Mouse (Mus musculus) intestine, embryonic 16.5 days (tissue): ENCODE results near the gene Gm10322. TPM values are rescaled to one million over a fixed set of nuclear protein-coding genes. Genes with fewer than 3 reads are reported as not detected.
A peak's percentile ranks its signal among the peaks of the same experiment; 100 is the strongest.

Source experiments
- ATAC-seq: fragments of 200-750 bp; cut with Nextera tagmentation; 2 replicates; pipeline ENCODE4 v1.8.0; 2017; ENCODE audit warnings: moderate TSS enrichment, moderate library complexity
- H3K27ac ChIP-seq: fragments of 300-500 bp; sonication (generic); 2 replicates; pipeline ENCODE4 v1.5.1; 2014; ENCODE audit warnings: mild to moderate bottlenecking, low read length
- H3K27me3 ChIP-seq: fragments of 300-500 bp; sonication (generic); replicated peaks from 2 replicates; pipeline ENCODE4 v1.6.1; 2014; ENCODE audit warnings: low read length, control low read depth, mixed read lengths; ENCODE audit not compliant: control insufficient read depth, insufficient read depth
- H3K36me3 ChIP-seq: fragments of 300-500 bp; sonication (generic); 2 replicates; pipeline ENCODE4 v1.6.1; 2014; ENCODE audit warnings: low read length, control low read depth; ENCODE audit not compliant: control insufficient read depth, insufficient read depth
- H3K4me1 ChIP-seq: fragments of 300-500 bp; sonication (generic); 2 replicates; pipeline ENCODE4 v1.6.1; 2014; ENCODE audit warnings: low read length, control low read depth, mixed read lengths; ENCODE audit not compliant: control insufficient read depth, insufficient read depth
- H3K4me2 ChIP-seq: fragments of 300-500 bp; sonication (generic); 2 replicates; pipeline ENCODE4 v1.6.1; 2014; ENCODE audit warnings: low read depth, low read length, control low read depth
- H3K4me3 ChIP-seq: fragments of 300-500 bp; sonication (generic); 2 replicates; pipeline ENCODE4 v1.5.1; 2014; ENCODE audit warnings: mild to moderate bottlenecking, low read length
- H3K9ac ChIP-seq: fragments of 300-500 bp; sonication (generic); 2 replicates; pipeline ENCODE4 v1.6.1; 2014; ENCODE audit warnings: low read depth, low read length
- H3K9me3 ChIP-seq: fragments of 300-500 bp; sonication (generic); 2 replicates; pipeline ENCODE4 v1.6.1; 2016; ENCODE audit warnings: low read length, control low read depth; ENCODE audit not compliant: control insufficient read depth
- WGBS: fragments of 180-500 bp; shearing (Covaris S2); extraction: QIAGEN DNeasy Blood & Tissue Kit; methylation state at CpG from one replicate; pipeline ENCODE4 v1.1.7; 2014; 5-methylcytosine and 5-hydroxymethylcytosine counted together
- polyA plus RNA-seq: library from polyadenylated mRNA; unstranded; fragments of >200 nt; fragmentation: Nextera tagmentation; extraction: Ambion mirVana; gene quantifications from 2 replicates; pipeline ENCODE4 v1.2.1, GENCODE M21; 2015

Gene Gm10322
- polyA plus RNA-seq, 1 experiment from 2014 or later = not detected

DNA sequence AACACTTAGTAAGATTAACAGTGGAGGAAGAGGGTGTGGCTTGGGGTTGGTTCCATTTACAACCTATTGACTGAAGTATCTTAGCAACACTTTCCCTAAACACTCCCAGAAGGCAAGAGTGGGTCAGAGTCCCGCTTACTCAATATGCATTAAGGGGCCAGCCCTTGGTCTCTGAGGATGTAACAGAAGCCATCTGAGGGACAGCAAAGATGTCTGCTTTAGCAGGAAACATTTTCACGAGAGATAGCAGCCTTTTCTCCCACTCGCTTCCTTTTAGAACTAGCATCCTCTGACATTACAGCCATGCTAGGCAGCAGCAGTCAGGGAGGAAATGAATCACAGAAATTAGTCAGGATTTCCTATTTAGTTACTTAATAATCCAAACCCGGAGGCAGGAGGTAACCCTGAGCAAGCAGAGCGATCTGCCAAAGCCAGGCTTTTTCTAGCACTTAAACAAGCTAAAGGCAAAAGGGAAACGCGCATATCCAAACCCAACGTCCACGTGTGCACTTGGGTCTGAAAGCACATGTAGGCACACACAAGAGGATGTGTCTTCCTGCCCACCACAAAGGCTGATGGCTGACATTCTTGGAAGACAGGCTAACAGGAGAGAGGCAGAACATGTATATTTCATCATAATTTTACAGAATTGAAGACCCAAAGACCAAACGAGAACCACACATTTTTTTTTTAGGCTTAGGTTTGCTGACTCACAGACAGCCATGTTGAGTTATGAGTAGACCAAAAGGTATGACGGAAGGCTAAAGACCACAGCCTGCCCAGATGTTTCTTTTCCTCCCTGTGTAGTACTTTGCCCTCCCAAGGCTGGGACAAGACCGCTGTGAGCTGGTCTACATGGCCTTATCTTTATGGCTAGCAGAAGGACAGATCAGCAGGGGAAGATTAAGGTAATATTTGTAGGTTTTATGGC, 37.7 kb upstream of the Gm10322 start:
- 23% methylated on average over 12 of the region's 12 CpGs for WGBS
- H3K4me3 ChIP-seq = peak overlapping the region; percentile 32
- peak overlapping the region; percentile 61 for H3K9ac ChIP-seq

DNA sequence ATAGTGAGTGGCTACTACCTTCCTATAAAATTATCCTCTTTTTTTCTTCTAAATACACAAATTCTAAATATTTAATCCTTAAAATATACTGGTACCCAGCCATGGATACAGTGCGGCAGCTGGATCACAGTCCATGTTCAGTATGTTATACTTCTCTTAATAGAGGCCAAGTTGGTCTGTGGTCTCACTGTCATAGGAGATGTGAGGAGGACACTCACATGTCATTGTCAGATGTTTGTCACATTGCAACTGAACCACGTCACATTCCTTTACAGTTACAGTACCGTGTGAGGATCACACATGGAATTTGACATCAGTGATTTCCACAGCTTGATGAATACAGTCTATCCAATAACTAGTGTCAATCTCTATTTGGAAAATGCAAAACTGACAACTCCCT, 36.2 kb upstream of the Gm10322 start:
- Histone ChIP-seq H3K4me3 (no peak overlapping the region), H3K27me3 (no peaks in the 10 kb centered on the region), H3K4me1 (peaks cover 28% of the 10 kb centered on the region), H3K9me3 (no peaks in the 10 kb centered on the region), H3K27ac (peak overlapping the region; percentile 63), H3K9ac (no peak overlapping the region), H3K36me3 (no peaks in the 10 kb centered on the region; the same call in 1 of the 2 replicates), H3K4me2 (no peak overlapping the region)
- 83% methylated on average over 3 of the region's 3 CpGs for WGBS
- ATAC-seq = no peak

More for the DNA sequence above, 37.7 kb upstream of the Gm10322 start:
- Histone ChIP-seq H3K4me2 (peak overlapping the region; percentile 58), H3K9me3 (no peaks in the 10 kb centered on the region), H3K36me3 (no peaks in the 10 kb centered on the region), H3K27me3 (no peaks in the 10 kb centered on the region), H3K4me1 (peaks cover 28% of the 10 kb centered on the region), H3K27ac (peak overlapping the region; percentile 98)
- ATAC-seq = peak; percentile 95

DNA sequence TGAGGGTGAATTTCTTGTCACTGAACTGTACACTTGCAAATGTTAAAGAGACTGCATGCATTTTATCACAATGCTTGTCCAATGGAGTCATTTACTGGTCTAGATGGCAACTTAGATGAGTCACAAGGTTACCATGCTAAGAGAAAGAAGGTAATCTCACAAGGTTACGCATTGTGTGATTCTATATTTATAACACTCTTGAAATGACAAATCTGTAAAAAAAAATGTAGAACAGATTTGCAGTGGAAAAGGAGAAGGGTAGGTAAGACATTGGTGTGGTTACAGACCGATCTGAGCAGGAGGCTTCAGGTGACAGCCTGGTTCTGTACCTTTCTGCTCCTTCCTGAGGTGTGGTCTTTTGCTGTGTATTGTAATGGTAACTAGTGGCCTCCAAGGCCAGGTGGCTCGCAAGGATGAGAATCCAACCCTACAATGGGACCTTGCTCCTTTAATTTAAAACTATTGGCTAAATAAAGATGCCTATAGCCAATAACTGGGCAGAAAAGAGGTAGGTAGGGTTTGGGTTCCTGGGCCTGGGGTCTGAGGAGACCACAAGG, 35.2 kb upstream of the Gm10322 start:
- Histone ChIP-seq H3K9me3 (no peaks in the 10 kb centered on the region), H3K9ac (no peak overlapping the region), H3K27me3 (no peaks in the 10 kb centered on the region), H3K4me2 (no peak overlapping the region), H3K36me3 (no peaks in the 10 kb centered on the region; the same call in 1 of the 2 replicates), H3K4me1 (peaks cover 28% of the 10 kb centered on the region), H3K4me3 (no peak overlapping the region), H3K27ac (no peak overlapping the region)
- 98% methylated on average over 3 of the region's 3 CpGs for WGBS
- ATAC-seq = no peak

DNA sequence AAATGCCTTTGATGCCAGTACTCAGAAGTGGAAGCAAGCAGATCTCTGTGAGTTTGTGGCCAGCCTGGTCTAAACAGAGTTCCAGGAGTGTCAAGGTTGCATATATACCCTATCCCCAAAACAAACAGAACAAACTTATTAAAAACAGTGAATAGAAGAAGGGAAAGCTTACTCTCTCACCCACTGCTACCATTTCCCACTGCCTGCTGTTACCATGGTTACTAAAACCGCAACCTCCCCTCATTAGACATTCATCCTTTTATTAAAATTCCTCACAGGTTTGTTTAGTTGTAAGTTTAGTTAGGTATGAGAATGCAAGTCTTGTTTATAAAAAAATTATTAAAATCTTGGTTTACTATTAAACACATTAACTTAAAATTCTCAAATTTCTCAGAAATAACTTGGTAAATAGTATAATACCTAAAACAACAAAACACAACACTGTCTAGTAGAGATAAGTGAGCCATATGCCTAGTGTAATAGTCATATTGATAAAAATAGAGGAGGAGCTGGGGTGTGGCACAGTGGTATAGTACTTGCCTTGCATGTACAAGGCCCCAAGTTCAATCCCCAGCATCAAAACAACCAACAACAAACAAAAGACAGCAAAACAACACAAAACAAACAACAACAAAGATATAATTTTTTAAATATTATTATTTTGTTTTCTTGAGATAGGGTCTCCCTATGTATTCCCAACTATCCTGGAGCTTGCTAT, 33.9 kb upstream of the Gm10322 start:
- no peak overlapping the region for H3K4me2 ChIP-seq
- peaks cover 17% of the 10 kb centered on the region for H3K4me1 ChIP-seq
- no peak overlapping the region for H3K4me3 ChIP-seq
- 83% methylated on average over 1 of the region's 1 CpGs for WGBS
- no peak for ATAC-seq
- H3K27ac ChIP-seq = no peak overlapping the region
- H3K36me3 ChIP-seq = no peaks in the 10 kb centered on the region; the same call in 1 of the 2 replicates
- no peaks in the 10 kb centered on the region for H3K9me3 ChIP-seq
- H3K9ac ChIP-seq = no peak overlapping the region
- no peaks in the 10 kb centered on the region for H3K27me3 ChIP-seq

DNA sequence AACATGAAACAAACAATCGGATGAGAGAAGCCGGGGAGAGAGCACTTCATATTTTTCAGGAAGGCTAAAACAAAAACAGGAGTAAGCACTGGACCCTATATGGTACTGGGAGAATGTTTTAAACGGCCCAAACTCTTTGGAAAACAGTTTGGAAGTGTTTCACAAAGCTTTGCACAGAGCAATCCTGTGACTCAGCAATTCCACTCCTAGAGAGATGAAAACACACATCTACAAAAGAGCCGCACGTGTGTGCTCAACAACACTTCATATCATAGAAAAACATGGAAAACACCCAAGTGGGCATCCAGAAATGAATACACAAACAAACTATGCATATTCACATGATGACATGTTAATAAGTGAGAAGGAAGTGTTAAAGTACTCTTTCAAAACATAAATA, 30.2 kb upstream of the Gm10322 start:
- Histone ChIP-seq H3K27me3 (no peaks in the 10 kb centered on the region), H3K4me2 (no peak overlapping the region), H3K27ac (no peak overlapping the region), H3K9me3 (no peaks in the 10 kb centered on the region), H3K4me3 (no peak overlapping the region), H3K9ac (no peak overlapping the region), H3K4me1 (no peaks in the 10 kb centered on the region; the same call in 1 of the 2 replicates), H3K36me3 (no peaks in the 10 kb centered on the region; the same call in 1 of the 2 replicates)
- ATAC-seq = no peak
- 87% methylated on average over 5 of the region's 5 CpGs for WGBS

DNA sequence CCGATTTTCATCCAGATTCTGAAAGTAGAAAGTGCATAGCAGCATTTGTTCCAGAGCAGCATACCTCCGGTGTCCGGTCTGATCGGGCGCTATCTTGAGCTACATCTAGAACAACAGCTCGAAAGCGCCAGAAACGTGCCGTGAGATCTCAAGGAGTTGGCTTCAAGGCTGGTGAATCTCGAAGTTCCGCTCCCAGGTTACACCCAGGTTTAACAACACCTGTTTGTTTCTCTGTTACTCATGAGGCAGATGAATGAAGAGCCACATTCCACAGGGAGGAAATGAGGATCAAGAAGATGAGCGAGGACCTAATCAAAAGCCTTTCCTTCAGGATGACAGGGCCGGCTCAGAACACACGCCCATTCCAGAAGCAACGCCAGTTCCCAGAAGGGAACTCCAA, 29.0 kb upstream of the Gm10322 start:
- no peak overlapping the region for H3K4me3 ChIP-seq
- ATAC-seq = no peak
- H3K9me3 ChIP-seq = no peaks in the 10 kb centered on the region
- H3K36me3 ChIP-seq = no peaks in the 10 kb centered on the region; the same call in 1 of the 2 replicates
- no peak overlapping the region for H3K4me2 ChIP-seq
- no peaks in the 10 kb centered on the region for H3K27me3 ChIP-seq
- H3K4me1 ChIP-seq = no peaks in the 10 kb centered on the region; the same call in 1 of the 2 replicates
- H3K27ac ChIP-seq = no peak overlapping the region
- 79% methylated on average over 15 of the region's 15 CpGs for WGBS
- H3K9ac ChIP-seq = no peak overlapping the region

DNA sequence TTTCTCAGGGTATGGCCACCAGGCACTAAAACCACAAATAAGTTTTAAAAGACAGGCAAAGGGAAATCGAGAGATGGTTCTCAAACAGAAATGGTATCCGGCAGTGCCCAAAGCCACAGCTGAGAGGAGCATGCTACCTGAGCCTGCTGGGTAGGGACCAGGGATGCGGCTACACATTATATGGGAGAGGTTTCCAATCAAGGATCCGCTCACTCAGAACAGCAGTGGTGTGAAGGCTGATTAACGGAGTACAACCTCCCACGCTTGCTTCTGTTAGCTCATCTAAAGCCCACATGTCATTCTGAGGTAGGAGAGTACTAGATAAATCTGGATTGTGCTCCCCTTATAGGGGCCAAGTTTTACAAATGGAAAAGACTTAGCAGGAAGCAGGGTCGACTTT, 27.7 kb upstream of the Gm10322 start:
- Histone ChIP-seq H3K4me2 (no peak overlapping the region), H3K4me3 (no peak overlapping the region), H3K9me3 (no peaks in the 10 kb centered on the region), H3K4me1 (no peaks in the 10 kb centered on the region; the same call in 1 of the 2 replicates), H3K27ac (no peak overlapping the region), H3K27me3 (no peaks in the 10 kb centered on the region), H3K36me3 (no peaks in the 10 kb centered on the region; the same call in 1 of the 2 replicates), H3K9ac (no peak overlapping the region)
- ATAC-seq = no peak
- WGBS = 88% methylated on average over 7 of the region's 7 CpGs

DNA sequence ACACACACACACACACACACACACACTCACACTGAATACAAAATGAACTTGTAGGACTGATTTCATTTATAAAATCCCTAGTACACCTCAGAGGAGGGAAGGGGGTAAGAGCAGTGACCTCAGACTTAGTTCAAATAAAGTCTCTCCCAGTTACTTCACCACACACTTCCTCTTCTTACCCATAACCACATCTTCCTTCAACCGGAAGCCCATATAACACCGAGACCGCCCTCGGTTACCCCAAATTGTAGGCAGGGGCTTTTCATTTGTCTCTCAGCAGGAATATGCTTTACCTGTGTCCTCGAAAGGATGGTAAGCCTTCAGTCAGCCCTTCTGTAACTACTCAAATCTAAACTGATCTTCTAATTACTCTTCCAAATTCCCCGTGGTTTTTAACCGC, 26.4 kb upstream of the Gm10322 start:
- Histone ChIP-seq H3K36me3 (no peaks in the 10 kb centered on the region), H3K27me3 (no peaks in the 10 kb centered on the region), H3K4me2 (no peak overlapping the region), H3K9me3 (no peaks in the 10 kb centered on the region), H3K4me1 (no peaks in the 10 kb centered on the region; the same call in 1 of the 2 replicates), H3K4me3 (no peak overlapping the region), H3K9ac (no peak overlapping the region), H3K27ac (no peak overlapping the region)
- 86% methylated on average over 7 of the region's 7 CpGs for WGBS
- no peak for ATAC-seq

DNA sequence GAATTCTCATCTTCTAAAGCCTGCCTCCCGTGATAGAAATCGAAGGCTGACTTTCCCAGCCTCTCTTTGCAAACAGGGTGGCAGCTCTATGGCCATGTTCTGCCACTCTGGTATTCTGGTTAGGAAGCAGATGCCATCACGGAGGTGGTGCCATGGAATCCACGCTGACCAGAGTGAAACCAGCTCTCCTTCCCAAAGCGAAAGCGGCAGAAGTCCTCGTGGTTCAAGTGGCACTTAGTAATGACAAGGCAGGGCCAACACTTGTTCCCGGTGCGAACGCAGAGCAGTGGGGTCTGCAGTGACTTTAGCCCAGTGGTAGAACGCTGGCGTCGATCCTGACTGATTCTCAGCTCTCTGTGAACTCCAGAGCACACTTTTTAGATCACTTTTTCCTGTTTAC, 26.0 kb upstream of the Gm10322 start:
- Histone ChIP-seq H3K9me3 (no peaks in the 10 kb centered on the region), H3K4me1 (no peaks in the 10 kb centered on the region; the same call in 1 of the 2 replicates), H3K27me3 (no peaks in the 10 kb centered on the region), H3K4me2 (no peak overlapping the region), H3K36me3 (no peaks in the 10 kb centered on the region), H3K9ac (no peak overlapping the region), H3K4me3 (no peak overlapping the region), H3K27ac (no peak overlapping the region)
- ATAC-seq = no peak
- WGBS = 83% methylated on average over 13 of the region's 13 CpGs
